Mouse (Mus musculus) myocyte (in vitro differentiated cells): ENCODE data around the gene Sptssb. TPM values are rescaled to one million over a fixed set of nuclear protein-coding genes. Genes with fewer than 3 reads are reported as not detected.

Experiments used
- H3K27me3 ChIP-seq: one replicate; pipeline ENCODE4 v1.6.1; 2011; ENCODE audit not compliant: control insufficient read depth, insufficient read depth, insufficient read length
- H3K36me3 ChIP-seq: one replicate; pipeline ENCODE4 v1.6.1; 2011; ENCODE audit not compliant: control insufficient read depth, insufficient read depth
- H3K4me2 ChIP-seq: one replicate; pipeline ENCODE4 v1.6.1; 2011; ENCODE audit warnings: low read depth, control low read depth
- H3K4me3 ChIP-seq: one replicate; pipeline ENCODE4 v1.5.1; 2011; ENCODE audit warnings: mild to moderate bottlenecking, control low read depth, moderate library complexity
- H3K79me2 ChIP-seq: one replicate; pipeline ENCODE4 v1.6.1; 2011; ENCODE audit not compliant: control insufficient read depth, insufficient read depth
- H3ac ChIP-seq: one replicate; pipeline ENCODE4 v1.6.1; 2011; ENCODE audit not compliant: control insufficient read depth, insufficient read length
- CEBPB ChIP-seq: IDR thresholded peaks from 2 replicates; pipeline ENCODE4 v1.6.1; 2011; ENCODE audit warnings: mild to moderate bottlenecking, moderate library complexity; ENCODE audit not compliant: poor library complexity, insufficient read depth, severe bottlenecking
- E2F4 ChIP-seq: IDR thresholded peaks from one replicate; pipeline ENCODE4 v1.6.1; 2011; ENCODE audit warnings: mild to moderate bottlenecking, control low read depth, moderate library complexity; ENCODE audit not compliant: insufficient read depth
- MAX ChIP-seq: IDR thresholded peaks from one replicate; pipeline ENCODE4 v1.6.1; 2011; ENCODE audit warnings: low read depth, mild to moderate bottlenecking, control low read depth
- MYOD1 ChIP-seq, 3 experiments: IDR thresholded peaks; one replicate each; pipeline ENCODE4 v1.6.1; 2011; ENCODE audit warnings: control low read depth in 2 of 3, low read depth in 2 of 3, mild to moderate bottlenecking in 2 of 3, moderate library complexity in 1 of 3; ENCODE audit not compliant: insufficient read length in 2 of 3, control insufficient read depth in 1 of 3
- MYOG ChIP-seq, 3 experiments: IDR thresholded peaks; one replicate each; pipeline ENCODE4 v1.6.1; 2011; ENCODE audit warnings: control low read depth in 2 of 3, low read depth in 2 of 3, mild to moderate bottlenecking in 2 of 3; ENCODE audit not compliant: insufficient read length in 2 of 3, control insufficient read depth in 1 of 3, insufficient read depth in 1 of 3
- POLR2A ChIP-seq: IDR thresholded peaks from one replicate; pipeline ENCODE4 v1.6.1; 2011; ENCODE audit warnings: low read depth, mild to moderate bottlenecking, control low read depth, moderate library complexity; ENCODE audit not compliant: insufficient read length
- POLR2AphosphoS2 ChIP-seq: IDR thresholded peaks from one replicate; pipeline ENCODE4 v1.6.1; 2011; ENCODE audit warnings: low read depth, control low read depth; ENCODE audit not compliant: insufficient read length
- REST ChIP-seq: IDR thresholded peaks from one replicate; pipeline ENCODE4 v1.6.1; 2011; ENCODE audit warnings: mild to moderate bottlenecking, control low read depth, moderate library complexity; ENCODE audit not compliant: insufficient read depth, insufficient read length
- SRF ChIP-seq: IDR thresholded peaks from one replicate; pipeline ENCODE4 v1.6.1; 2011; ENCODE audit warnings: low read depth; ENCODE audit not compliant: control insufficient read depth, insufficient read length
- TCF12 ChIP-seq: IDR thresholded peaks from one replicate; pipeline ENCODE4 v1.6.1; 2011; ENCODE audit warnings: mild to moderate bottlenecking, control low read depth; ENCODE audit not compliant: poor library complexity, insufficient read depth, severe bottlenecking
- TCF3 ChIP-seq: IDR thresholded peaks from one replicate; pipeline ENCODE4 v1.6.1; 2011; ENCODE audit warnings: low read depth, control low read depth; ENCODE audit not compliant: insufficient read length
- USF1 ChIP-seq: IDR thresholded peaks from one replicate; pipeline ENCODE4 v1.6.1; 2011; ENCODE audit warnings: low read depth, mild to moderate bottlenecking, control low read depth, moderate library complexity
- polyA plus RNA-seq: library from polyadenylated mRNA; unstranded; fragments of >200 nt; fragmentation: generic; extraction: Trizol; gene quantifications from one replicate; pipeline ENCODE4 v1.2.1, GENCODE M21; 2012; ENCODE audit warnings: missing spikeins

Gene Sptssb
- polyA plus RNA-seq, 1 experiment = not detected

- H3ac ChIP-seq = no peak overlapping the region
- no peak for TF ChIP-seq TCF3
- TF ChIP-seq MYOG (IDR thresholded peaks at IDR 0.05; ENCODE audit: control insufficient read depth in 1 of 3, insufficient read depth in 1 of 3, insufficient read length in 2 of 3, low read depth in 2 of 3) = no peak
- TF ChIP-seq E2F4 = no peak
- TF ChIP-seq POLR2A = no peak
- no peak for TF ChIP-seq SRF
- no peak for TF ChIP-seq CEBPB
- no peak for TF ChIP-seq USF1
- no peak for TF ChIP-seq MYOD1 (IDR thresholded peaks at IDR 0.05; ENCODE audit: control insufficient read depth in 1 of 3, insufficient read length in 2 of 3, low read depth in 2 of 3)
- no peak for TF ChIP-seq MAX
- no peak for TF ChIP-seq POLR2AphosphoS2
- no peak for TF ChIP-seq TCF12
- TF ChIP-seq REST = no peak
- H3K27me3 ChIP-seq = no peaks in the 10 kb centered on the region
- H3K4me3 ChIP-seq = no peak overlapping the region
- no peaks in the 10 kb centered on the region for H3K36me3 ChIP-seq
- H3K79me2 ChIP-seq = no peaks in the 10 kb centered on the region
- no peak overlapping the region for H3K4me2 ChIP-seq
Measured at GRCm38 (mm10) chr3:69819146-69819850, 40.4 kb downstream of the Sptssb start.

GRCm38 (mm10) chr3:69818466-69818865, 41.3 kb downstream of the Sptssb start:
- no peaks in the 10 kb centered on the region for H3K27me3 ChIP-seq
- H3K4me2 ChIP-seq = no peak overlapping the region
- no peaks in the 10 kb centered on the region for H3K36me3 ChIP-seq
- TF ChIP-seq USF1 (no peak), POLR2A (no peak), E2F4 (no peak), REST (no peak), MYOD1 (IDR thresholded peaks at IDR 0.05; ENCODE audit: control insufficient read depth in 1 of 3, insufficient read length in 2 of 3, low read depth in 2 of 3) (no peak), SRF (no peak)
- no peak overlapping the region for H3K4me3 ChIP-seq
- H3ac ChIP-seq = no peak overlapping the region
- H3K79me2 ChIP-seq = no peaks in the 10 kb centered on the region

GRCm38 (mm10) chr3:69816547-69816946, 43.2 kb downstream of the Sptssb start:
- H3K27me3 ChIP-seq = no peaks in the 10 kb centered on the region
- no peaks in the 10 kb centered on the region for H3K36me3 ChIP-seq
- no peak overlapping the region for H3K4me2 ChIP-seq
- no peaks in the 10 kb centered on the region for H3K79me2 ChIP-seq
- no peak overlapping the region for H3K4me3 ChIP-seq
- TF ChIP-seq E2F4 = no peak
- no peak for TF ChIP-seq CEBPB
- TF ChIP-seq TCF12 = no peak
- TF ChIP-seq MYOG (IDR thresholded peaks at IDR 0.05; ENCODE audit: control insufficient read depth in 1 of 3, insufficient read depth in 1 of 3, insufficient read length in 2 of 3, low read depth in 2 of 3) = no peak
- TF ChIP-seq TCF3 = no peak
- TF ChIP-seq MYOD1 (IDR thresholded peaks at IDR 0.05; ENCODE audit: control insufficient read depth in 1 of 3, insufficient read length in 2 of 3, low read depth in 2 of 3) = no peak
- TF ChIP-seq USF1 = no peak
- TF ChIP-seq POLR2A = no peak
- H3ac ChIP-seq = no peak overlapping the region

- H3K4me2 ChIP-seq = no peak overlapping the region
Measured at GRCm38 (mm10) chr3:69813005-69813695, 46.6 kb downstream of the Sptssb start.

GRCm38 (mm10) chr3:69812442-69812841, 47.3 kb downstream of the Sptssb start:
- no peak overlapping the region for H3K4me2 ChIP-seq
- H3K27me3 ChIP-seq = no peaks in the 10 kb centered on the region
- no peaks in the 10 kb centered on the region for H3K36me3 ChIP-seq
- TF ChIP-seq E2F4 = no peak
- TF ChIP-seq SRF = no peak
- no peak for TF ChIP-seq MYOG (IDR thresholded peaks at IDR 0.05; ENCODE audit: control insufficient read depth in 1 of 3, insufficient read depth in 1 of 3, insufficient read length in 2 of 3, low read depth in 2 of 3)
- no peak overlapping the region for H3K4me3 ChIP-seq
- no peaks in the 10 kb centered on the region for H3K79me2 ChIP-seq
- no peak overlapping the region for H3ac ChIP-seq

More at GRCm38 (mm10) chr3:69813005-69813695, 46.6 kb downstream of the Sptssb start:
- no peaks in the 10 kb centered on the region for H3K79me2 ChIP-seq
- no peaks in the 10 kb centered on the region for H3K27me3 ChIP-seq
- no peaks in the 10 kb centered on the region for H3K36me3 ChIP-seq
- TF ChIP-seq TCF3 (no peak), MAX (no peak), POLR2A (no peak), MYOD1 (IDR thresholded peaks at IDR 0.05; ENCODE audit: control insufficient read depth in 1 of 3, insufficient read length in 2 of 3, low read depth in 2 of 3) (no peak), POLR2AphosphoS2 (no peak), REST (no peak), USF1 (no peak), E2F4 (no peak), CEBPB (no peak), SRF (no peak)
- H3K4me3 ChIP-seq = no peak overlapping the region
- H3ac ChIP-seq = no peak overlapping the region
